Mouse (Mus musculus) stomach, adult 2 months (tissue): Measurements from ENCODE around the gene Ncoa7. TPM values are rescaled to one million over a fixed set of nuclear protein-coding genes. Genes with fewer than 3 reads are reported as not detected.

Experiments
- polyA plus RNA-seq: library from polyadenylated mRNA; depleted of rRNA; stranded (reverse); fragments of >200 nt; gene quantifications from 2 replicates; pipeline ENCODE4 v1.2.3, GENCODE M21; 2012; rRNA removed

The Ncoa7 gene
- 1.1 and 1.4 TPM in 2 replicates for polyA plus RNA-seq

GRCm38 (mm10) chr10:30802681-30803586 is at the start of gene Ncoa7:
TSS of gene Ncoa7 (minus strand) at chr10:30803326.

DNA sequence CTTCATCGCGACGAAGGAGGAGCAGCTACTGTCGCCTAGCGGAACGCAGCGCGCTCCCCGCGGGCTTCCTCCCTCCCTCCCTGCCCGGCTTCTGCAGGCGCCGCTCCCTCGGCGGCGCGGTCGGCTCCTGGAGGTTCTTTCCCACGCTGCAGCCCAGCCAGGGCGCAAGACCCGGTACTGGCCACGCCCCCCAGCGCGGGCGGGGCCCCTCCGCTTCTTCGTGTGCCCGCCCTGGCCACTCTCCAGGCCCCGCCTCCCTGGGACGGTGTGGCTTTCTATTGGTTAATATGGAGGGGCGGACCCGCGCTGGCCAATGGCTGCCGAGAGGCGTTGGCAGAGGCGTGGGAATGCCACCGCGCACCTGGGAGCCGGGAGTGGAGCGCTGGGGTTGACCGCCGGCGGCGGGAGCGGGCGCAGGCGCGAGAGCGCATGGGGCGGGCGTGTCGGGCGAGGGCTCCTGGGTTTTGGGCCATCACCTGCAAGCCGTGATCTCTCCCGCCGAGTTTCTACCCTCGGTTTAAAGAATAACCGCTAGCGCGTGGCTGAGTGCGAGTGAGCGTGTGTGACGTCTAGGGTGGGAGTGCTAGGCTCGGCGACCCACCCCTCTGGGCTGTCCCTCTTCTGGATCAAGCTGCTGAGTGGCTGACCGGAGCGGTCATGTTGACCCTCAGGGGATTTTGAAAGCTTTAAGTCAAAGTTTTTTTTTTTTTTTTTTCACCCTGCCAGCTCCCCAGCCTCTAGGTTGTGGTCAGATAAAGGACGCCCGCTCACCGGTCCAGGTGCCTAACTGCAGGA is 39.7 kb upstream of the Ncoa7 start, which contains the start of gene Hey2:
Hey2 (minus strand) TSS at position 159 of the 795 bp plus-strand sequence.

DNA sequence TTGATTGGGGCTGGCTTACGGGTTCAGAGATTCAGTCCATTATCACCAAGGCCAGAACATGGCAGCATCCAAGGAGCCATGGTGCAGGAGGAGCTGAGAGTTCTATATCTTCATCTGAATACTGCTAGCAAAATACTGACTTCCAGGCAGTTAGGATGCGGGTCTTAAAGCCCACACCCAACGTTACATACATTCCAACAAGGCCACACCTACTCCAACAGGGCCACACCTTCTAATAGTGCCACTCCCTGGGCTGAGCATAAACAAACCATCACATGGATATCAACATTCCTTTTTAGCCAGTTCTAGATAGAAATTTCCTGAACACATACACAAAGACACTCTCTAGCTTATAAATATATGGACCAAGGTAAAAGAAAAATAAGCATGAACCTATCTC is 173.6 kb downstream of the Ncoa7 start, which contains the start of gene Hint3:
Hint3 (minus strand) TSS at position 120 of the 400 bp plus-strand sequence.

GRCm38 (mm10) chr10:30600542-30600966 is 202.6 kb downstream of the Ncoa7 start, which contains the start of gene Trmt11:
TSS of gene Trmt11 (minus strand) at chr10:30600749.

Other genes starting within 250 kb of the Ncoa7 start
- 0.15 and 0.26 TPM in 2 replicates for gene Trmt11, start 202.6 kb downstream of the Ncoa7 start, polyA plus RNA-seq
- 1.7 and 1.8 TPM in 2 replicates for gene Hint3, start 173.7 kb downstream of the Ncoa7 start, polyA plus RNA-seq
- gene Hey2, start 39.5 kb upstream of the Ncoa7 start, polyA plus RNA-seq = 2.6 and 4.3 TPM in 2 replicates